Mouse (Mus musculus): Measurements from ENCODE around the gene Elf3. TPM values are rescaled to one million over a fixed set of nuclear protein-coding genes. Genes with fewer than 3 reads are reported as not detected.

The Elf3 gene
- polyA plus RNA-seq, 1 experiment from 2014 or later = 31.9 TPM

DNA sequence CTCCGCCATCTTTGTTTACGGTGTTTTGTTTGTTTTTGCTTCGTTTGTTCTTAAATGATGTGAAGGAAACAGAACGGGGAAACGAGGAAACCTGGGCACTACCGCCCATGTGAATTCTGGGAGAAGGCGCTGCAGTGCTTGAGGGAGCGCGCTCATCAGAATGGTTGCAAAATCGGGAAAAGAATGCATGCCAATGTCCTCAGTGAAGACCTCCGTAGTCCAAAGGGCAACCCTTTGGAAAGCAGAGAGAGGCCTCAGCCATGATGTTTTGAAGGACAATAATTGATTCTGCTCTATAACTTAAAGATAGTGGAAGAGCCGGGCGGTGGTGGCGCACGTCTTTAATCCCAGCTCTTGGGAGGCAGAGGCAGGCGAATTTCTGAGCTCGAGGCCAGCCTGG is 23.5 kb upstream of the Elf3 start:
- DNase-seq (ENCODE audit: low spot score) (no peak), ATAC-seq (no peak)
- no peaks in the 10 kb centered on the region for H3K4me1 ChIP-seq (ENCODE audit: insufficient read depth, low read depth, low read length)
- no peak for TF ChIP-seq CTCF (IDR thresholded peaks at IDR 0.05)
- no peak for TF ChIP-seq EP300 (IDR thresholded peaks at IDR 0.05)
- H3K9me3 ChIP-seq (ENCODE audit: low read length) = no peaks in the 10 kb centered on the region
- H3K27me3 ChIP-seq (replicated peaks; ENCODE audit: insufficient read depth, low read length) = no peaks in the 10 kb centered on the region
- H3K36me3 ChIP-seq (ENCODE audit: insufficient read depth, low read length) = peaks cover 4% of the 10 kb centered on the region; the same call in 1 of the 2 replicates
- no peak overlapping the region for H3K9ac ChIP-seq (replicated peaks; ENCODE audit: low read depth)
- no peak overlapping the region for H3K27ac ChIP-seq (ENCODE audit: low read length)
- no peak overlapping the region for H3K4me3 ChIP-seq (ENCODE audit: low read depth, low read length)
- WGBS = 93% methylated on average over 17 of the region's 17 CpGs
- peak overlapping the region; percentile 93; the same call in 1 of the 2 replicates for H3K4me2 ChIP-seq (replicated peaks; ENCODE audit: low read depth, low read length)

DNA sequence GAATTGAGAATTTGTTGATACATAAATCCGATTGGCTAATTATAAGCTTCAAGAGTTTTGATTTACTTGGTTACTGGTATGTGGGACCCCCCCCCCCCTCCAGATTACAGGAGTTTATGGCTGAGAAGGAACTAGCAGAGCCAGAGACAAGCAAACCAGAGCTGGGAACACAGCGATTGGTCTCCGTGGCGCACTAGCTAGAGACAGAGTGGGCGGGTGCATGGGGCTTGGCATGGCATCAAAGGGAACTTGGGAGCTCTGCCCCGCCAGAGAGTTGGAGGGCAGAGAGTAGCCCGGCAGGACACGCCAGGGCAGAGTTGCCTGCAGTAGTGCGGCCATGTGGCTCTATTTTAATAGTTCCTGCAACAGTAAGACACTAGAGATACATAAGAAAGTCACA is 22.3 kb upstream of the Elf3 start:
- Histone ChIP-seq H3K9me3 (ENCODE audit: low read length) (no peaks in the 10 kb centered on the region), H3K36me3 (ENCODE audit: insufficient read depth, low read length) (peaks cover 12% of the 10 kb centered on the region), H3K27ac (ENCODE audit: low read length) (no peak overlapping the region), H3K4me3 (ENCODE audit: low read depth, low read length) (no peak overlapping the region), H3K4me2 (replicated peaks; ENCODE audit: low read depth, low read length) (no peak overlapping the region), H3K27me3 (replicated peaks; ENCODE audit: insufficient read depth, low read length) (no peaks in the 10 kb centered on the region), H3K4me1 (ENCODE audit: insufficient read depth, low read depth, low read length) (no peaks in the 10 kb centered on the region), H3K9ac (replicated peaks; ENCODE audit: low read depth) (no peak overlapping the region)
- 19% methylated on average over 9 of the region's 9 CpGs for WGBS
- DNase-seq (ENCODE audit: low spot score) (peak; percentile 84), ATAC-seq (peak; percentile 72)
- TF ChIP-seq CTCF (IDR thresholded peaks at IDR 0.05) = no peak

- Histone ChIP-seq H3K9ac (replicated peaks; ENCODE audit: low read depth) (no peak overlapping the region), H3K27ac (ENCODE audit: low read length) (no peak overlapping the region), H3K4me3 (ENCODE audit: low read depth, low read length) (no peak overlapping the region), H3K4me2 (replicated peaks; ENCODE audit: low read depth, low read length) (no peak overlapping the region), H3K36me3 (ENCODE audit: insufficient read depth, low read length) (peaks cover 9% of the 10 kb centered on the region), H3K9me3 (ENCODE audit: low read length) (no peaks in the 10 kb centered on the region), H3K27me3 (replicated peaks; ENCODE audit: insufficient read depth, low read length) (no peaks in the 10 kb centered on the region), H3K4me1 (ENCODE audit: insufficient read depth, low read depth, low read length) (no peaks in the 10 kb centered on the region)
- no peak for DNase-seq (ENCODE audit: low spot score)
- TF ChIP-seq CTCF (IDR thresholded peaks at IDR 0.05) (no peak), EP300 (IDR thresholded peaks at IDR 0.05) (no peak)
- no peak for ATAC-seq
- 89% methylated on average over 9 of the region's 9 CpGs for WGBS
Observed at GRCm38 (mm10) chr1:135271371-135271770, 13.0 kb upstream of the Elf3 start.

GRCm38 (mm10) chr1:135267663-135268446 is 9.5 kb upstream of the Elf3 start:
- 82% methylated on average over 10 of the region's 10 CpGs for WGBS

DNA sequence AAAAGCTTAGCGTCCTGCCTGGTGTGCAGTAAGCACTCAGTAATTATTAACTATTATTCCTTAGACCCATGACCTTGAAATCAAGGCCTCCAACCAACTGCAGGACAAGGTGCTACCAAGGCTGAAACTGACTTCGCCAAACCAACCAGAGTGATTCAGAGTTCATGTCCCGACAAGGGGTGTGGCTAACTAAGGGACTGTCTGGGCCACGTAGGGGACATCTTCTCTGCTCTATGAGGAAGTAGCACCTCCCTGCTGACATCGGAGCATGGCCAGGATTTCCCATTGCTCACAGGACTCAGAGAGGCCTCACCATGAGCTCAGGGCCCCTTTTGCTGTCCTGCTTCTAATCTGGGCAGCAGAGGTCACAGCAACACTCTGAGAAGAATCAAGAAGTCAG is 7.5 kb upstream of the Elf3 start:
- Histone ChIP-seq H3K9me3 (ENCODE audit: low read length) (no peaks in the 10 kb centered on the region), H3K4me2 (replicated peaks; ENCODE audit: low read depth, low read length) (no peak overlapping the region), H3K4me1 (ENCODE audit: insufficient read depth, low read depth, low read length) (no peaks in the 10 kb centered on the region), H3K27ac (ENCODE audit: low read length) (no peak overlapping the region), H3K9ac (replicated peaks; ENCODE audit: low read depth) (no peak overlapping the region), H3K4me3 (ENCODE audit: low read depth, low read length) (no peak overlapping the region), H3K27me3 (replicated peaks; ENCODE audit: insufficient read depth, low read length) (no peaks in the 10 kb centered on the region), H3K36me3 (ENCODE audit: insufficient read depth, low read length) (peaks cover 22% of the 10 kb centered on the region; the same call in 1 of the 2 replicates)
- ATAC-seq (peak; percentile 14; the same call in 1 of the 2 replicates), DNase-seq (ENCODE audit: low spot score) (no peak)
- TF ChIP-seq CTCF (IDR thresholded peaks at IDR 0.05) = no peak
- no peak for TF ChIP-seq EP300 (IDR thresholded peaks at IDR 0.05)
- 60% methylated on average over 5 of the region's 5 CpGs for WGBS

More at GRCm38 (mm10) chr1:135267663-135268446, 9.5 kb upstream of the Elf3 start:
- H3K9ac ChIP-seq (replicated peaks; ENCODE audit: low read depth) = no peak overlapping the region
- peaks cover 22% of the 10 kb centered on the region; the same call in 1 of the 2 replicates for H3K36me3 ChIP-seq (ENCODE audit: insufficient read depth, low read length)
- H3K9me3 ChIP-seq (ENCODE audit: low read length) = no peaks in the 10 kb centered on the region
- no peak overlapping the region for H3K27ac ChIP-seq (ENCODE audit: low read length)
- peak; percentile 25 for TF ChIP-seq CTCF (IDR thresholded peaks at IDR 0.05)
- TF ChIP-seq EP300 (IDR thresholded peaks at IDR 0.05) = no peak
- DNase-seq (ENCODE audit: low spot score) (no peak), ATAC-seq (no peak)
- no peak overlapping the region for H3K4me2 ChIP-seq (replicated peaks; ENCODE audit: low read depth, low read length)
- H3K27me3 ChIP-seq (replicated peaks; ENCODE audit: insufficient read depth, low read length) = no peaks in the 10 kb centered on the region
- H3K4me1 ChIP-seq (ENCODE audit: insufficient read depth, low read depth, low read length) = no peaks in the 10 kb centered on the region
- no peak overlapping the region for H3K4me3 ChIP-seq (ENCODE audit: low read depth, low read length)

GRCm38 (mm10) chr1:135263316-135263715 is 4.9 kb upstream of the Elf3 start:
- H3K4me2 ChIP-seq (replicated peaks; ENCODE audit: low read depth, low read length) = no peak overlapping the region
- no peak for TF ChIP-seq CTCF (IDR thresholded peaks at IDR 0.05)
- TF ChIP-seq EP300 (IDR thresholded peaks at IDR 0.05) = no peak
- no peak overlapping the region for H3K9ac ChIP-seq (replicated peaks; ENCODE audit: low read depth)
- H3K27me3 ChIP-seq (replicated peaks; ENCODE audit: insufficient read depth, low read length) = no peaks in the 10 kb centered on the region
- H3K36me3 ChIP-seq (ENCODE audit: insufficient read depth, low read length) = peaks cover 19% of the 10 kb centered on the region; the same call in 1 of the 2 replicates
- no peaks in the 10 kb centered on the region for H3K9me3 ChIP-seq (ENCODE audit: low read length)
- H3K27ac ChIP-seq (ENCODE audit: low read length) = no peak overlapping the region
- 73% methylated on average over 9 of the region's 9 CpGs for WGBS
- ATAC-seq (no peak), DNase-seq (ENCODE audit: low spot score) (no peak)
- H3K4me3 ChIP-seq (ENCODE audit: low read depth, low read length) = no peak overlapping the region
- H3K4me1 ChIP-seq (ENCODE audit: insufficient read depth, low read depth, low read length) = no peaks in the 10 kb centered on the region

Data from lung, postnatal 0 days (tissue).